Mouse (Mus musculus) spleen, adult 2 months (tissue): ENCODE data around the gene Ythdf2.

Experiments used
- CTCF ChIP-seq: fragments of 200-500 bp; IDR thresholded peaks from 2 replicates; pipeline ENCODE4 v1.5.1; 2011; ENCODE audit warnings: mild to moderate bottlenecking, inconsistent platforms; ENCODE audit not compliant: insufficient read depth, insufficient read length, insufficient replicate concordance; ENCODE audit errors: extremely low read depth
- POLR2A ChIP-seq: fragments of 200-500 bp; IDR thresholded peaks from 2 replicates; pipeline ENCODE4 v1.6.1; 2011; ENCODE audit warnings: low read depth, low read length, inconsistent platforms

- TF ChIP-seq CTCF (no peak), POLR2A (no peak)
These were observed 57.0 kb downstream of the Ythdf2 start for GRCm38 (mm10) chr4:132154877-132155670.
